Mouse (Mus musculus) adrenal gland, postnatal 10 days (tissue): ENCODE measurements around the gene Adgre1. TPM values are rescaled to one million over a fixed set of nuclear protein-coding genes. Genes with fewer than 3 reads are reported as not detected.
"Not testable (repeated sequence)": the region's sequence is repeated elsewhere in the genome, so short reads cannot be mapped to it uniquely, and the experiment has no call there.

ENCODE experiments used
- DNase-seq: peaks from one replicate; pipeline ENCODE4 v3.0.0; 2021; ENCODE audit warnings: mixed read lengths
- long read RNA-seq, 2 experiments: library from polyadenylated mRNA; stranded (forward); transcript quantifications; one replicate each; pipeline ENCODE4 v2.0.0; 2021
- total RNA-seq, 2 experiments: library from RNA; stranded (reverse); gene quantifications; 2 replicates each; pipeline ENCODE4 v1.2.3; 2021

Gene Adgre1
- total RNA-seq, result 1 to 10 TPM; 5.7 to 6.7 TPM
- long read RNA-seq, experiment 1, transcript Adgre1-202 (22 exons, 3,238 nt), result major isoform, 5 of 9 reads
- long read RNA-seq, experiment 1, partial matches to known transcripts, result 3 of 9 reads
- long read RNA-seq, experiment 1, other reads (novel, unspliced or antisense), result 1 of 9 reads
- long read RNA-seq, experiment 2, partial matches to known transcripts, result 1 of 2 reads
- long read RNA-seq, experiment 2, other reads (novel, unspliced or antisense), result 0 of 2 reads

DNA sequence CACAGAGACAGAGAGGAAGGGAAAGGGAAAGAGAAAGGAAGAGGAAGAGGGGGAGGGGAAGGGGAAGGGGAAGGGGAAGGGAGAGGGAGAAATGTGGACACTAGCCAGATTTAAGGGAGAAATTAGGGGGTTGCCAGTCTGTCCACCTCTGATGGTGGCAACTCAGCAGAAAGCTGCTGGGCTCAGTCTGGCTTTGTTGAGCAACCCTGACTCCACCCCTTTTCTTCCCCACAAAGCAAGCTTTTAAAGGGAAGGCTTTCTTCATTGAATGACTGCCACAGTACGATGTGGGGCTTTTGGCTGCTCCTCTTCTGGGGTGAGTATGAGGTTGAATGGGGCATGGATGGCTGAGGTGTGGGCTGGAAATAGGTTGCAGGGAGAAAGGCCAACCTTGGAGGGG, at the start of gene Adgre1:
Gene Adgre1 (plus strand): TSS at position 251 of the 400 bp plus-strand sequence.
- peak; percentile 5 for DNase-seq

DNA sequence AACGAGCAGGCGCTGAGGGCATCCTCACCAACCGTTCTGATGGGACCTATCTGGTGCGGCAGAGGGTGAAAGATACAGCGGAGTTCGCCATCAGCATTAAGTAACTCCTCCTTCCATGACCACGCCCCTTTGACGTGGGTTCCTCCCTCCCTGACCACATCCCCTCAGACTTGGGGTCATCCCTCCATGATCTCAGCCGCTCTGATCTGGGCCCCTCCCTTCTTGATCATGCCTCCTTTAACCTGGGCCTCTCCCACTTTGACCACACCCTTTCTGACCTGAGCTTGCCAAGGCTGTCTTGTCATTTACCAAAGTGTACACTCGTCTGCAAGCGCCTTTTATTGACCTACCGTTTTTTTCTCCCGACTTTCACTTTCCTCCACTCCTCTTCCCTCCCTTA, 46.7 kb upstream of the Adgre1 start:
- no peak for DNase-seq

DNA sequence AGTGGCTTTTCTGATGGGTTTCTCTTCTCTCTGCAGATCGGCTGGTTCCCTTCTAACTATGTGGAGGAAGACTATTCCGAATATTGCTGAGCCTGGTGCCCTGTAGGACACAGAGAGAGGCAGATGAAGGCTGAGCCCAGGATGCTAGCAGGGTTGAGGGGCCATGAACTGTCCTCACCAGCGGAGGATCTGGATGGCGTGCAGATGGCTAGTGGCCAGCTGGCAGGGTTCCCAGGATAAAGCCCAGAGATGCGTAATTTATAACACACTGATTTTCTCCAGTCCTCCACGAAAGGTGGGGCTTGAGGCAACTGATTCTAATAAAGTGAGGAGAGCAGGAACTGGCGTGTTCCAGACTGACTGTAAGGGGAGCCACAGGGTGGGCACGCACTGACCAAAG, 30.9 kb upstream of the Adgre1 start:
- peak; percentile 91 for DNase-seq

DNA sequence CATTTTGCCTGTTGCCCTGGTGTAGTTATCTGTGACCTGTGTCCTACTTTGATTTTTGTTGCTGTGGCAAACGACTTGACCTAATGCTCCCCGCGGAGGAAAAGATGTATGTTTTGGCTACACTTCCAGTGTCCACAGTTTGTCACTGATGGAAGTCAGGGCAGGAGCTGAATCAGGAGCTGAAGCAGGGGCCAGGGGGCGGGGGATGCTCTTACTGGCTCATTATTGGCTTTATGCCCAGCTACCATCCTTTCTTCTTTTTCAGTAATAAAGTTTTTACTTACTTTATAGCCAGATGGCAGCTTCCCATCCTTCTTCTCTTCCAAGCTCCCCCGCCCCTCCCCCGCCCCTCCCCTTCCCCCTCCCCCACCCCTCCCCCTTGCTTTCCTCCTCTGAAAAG, 29.5 kb upstream of the Adgre1 start:
- DNase-seq, result no peak

DNA sequence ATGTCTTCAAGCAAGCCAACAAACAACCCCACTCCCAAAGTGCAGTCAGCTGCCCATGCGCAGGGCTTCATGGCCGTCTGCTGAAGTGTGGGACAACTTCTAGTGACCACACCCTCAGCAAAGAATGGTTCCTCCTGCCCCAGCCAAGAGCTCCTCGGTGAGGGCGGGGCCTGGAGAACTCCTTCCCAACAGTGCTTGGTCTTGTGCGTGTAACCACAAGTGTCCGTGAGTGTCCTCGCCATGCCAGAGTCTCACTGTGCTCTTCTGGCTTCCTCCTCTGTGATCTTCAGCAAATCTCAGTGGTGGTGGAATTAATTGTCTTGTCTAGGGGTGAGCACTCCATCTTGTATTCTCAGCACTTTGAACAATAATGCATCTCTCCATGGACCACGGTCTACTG, 27.5 kb upstream of the Adgre1 start:
- DNase-seq, result no peak

DNA sequence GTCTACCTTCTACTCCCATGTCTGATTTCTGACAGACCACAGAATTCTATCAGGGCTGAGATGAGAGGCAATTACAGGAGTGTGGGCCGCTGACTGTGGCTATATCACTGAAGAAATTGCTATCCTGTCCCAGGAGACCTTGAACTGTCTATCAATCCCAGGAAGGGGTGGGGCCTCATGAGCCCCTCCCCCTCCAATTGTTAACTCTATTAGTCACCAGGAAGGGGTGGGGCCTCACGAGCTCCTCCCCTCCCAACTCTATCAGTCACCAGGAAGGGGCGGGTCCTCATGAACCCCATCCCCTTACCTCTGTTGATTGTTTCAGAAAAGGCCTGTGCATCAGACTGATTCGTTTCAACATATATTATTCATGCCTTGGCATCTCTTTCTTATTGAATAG, 26.2 kb upstream of the Adgre1 start:
- DNase-seq, result no peak

DNA sequence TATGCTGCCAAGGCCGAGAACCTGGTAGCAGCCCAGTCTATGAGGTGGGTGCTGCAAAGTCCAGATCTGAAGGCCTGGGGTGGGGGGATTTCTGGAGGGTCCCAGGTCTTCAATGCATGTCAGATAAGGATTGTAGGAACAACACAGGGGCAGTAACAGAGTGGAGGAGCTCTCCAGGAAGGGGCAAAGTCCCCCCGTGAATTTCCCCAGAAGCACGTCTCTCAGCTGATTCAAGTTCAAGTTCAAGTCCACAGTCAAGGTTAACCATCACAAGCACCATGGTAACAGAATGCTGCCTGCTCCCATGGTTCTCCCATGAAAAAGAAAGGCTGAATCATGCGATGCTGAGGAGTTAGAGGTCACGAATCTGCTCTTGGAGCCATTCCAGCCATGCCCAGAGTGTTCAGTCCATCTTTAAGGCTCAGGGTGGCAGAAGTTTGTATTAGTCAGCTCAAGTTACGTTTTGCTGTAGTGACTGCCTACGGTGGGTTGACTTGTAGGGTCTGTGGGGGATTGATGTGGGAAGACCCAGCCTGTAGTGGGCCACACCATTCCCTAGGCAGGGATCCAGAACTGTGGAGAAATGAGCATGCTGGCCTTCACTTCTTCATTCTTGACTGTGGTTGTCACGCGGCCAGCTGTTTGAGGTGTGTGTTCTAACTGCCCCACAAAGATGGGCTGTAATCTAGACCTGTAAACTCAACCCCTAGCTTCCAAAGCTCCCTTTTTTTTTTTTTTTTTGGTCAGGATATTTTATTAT, 24.3 kb upstream of the Adgre1 start:
- DNase-seq, result peak; percentile 60

DNA sequence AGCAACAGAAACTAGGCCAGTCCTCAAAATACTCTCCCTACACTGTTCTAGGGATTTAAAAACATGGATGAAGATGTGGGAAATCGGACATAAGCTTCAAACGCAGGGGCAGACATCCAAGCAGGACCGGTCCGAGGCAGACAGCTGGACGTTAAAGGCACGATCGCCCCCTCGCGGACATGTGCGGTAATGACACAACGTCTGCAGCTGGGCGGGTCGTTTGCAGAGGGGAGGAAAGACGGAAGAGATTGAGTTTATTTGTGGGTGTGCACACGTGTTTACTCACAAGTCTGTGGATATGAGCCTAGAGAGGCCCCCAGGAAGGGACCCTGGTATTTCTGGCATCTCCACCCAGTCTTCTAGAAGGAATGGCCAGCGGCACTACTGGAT, 23.7 kb upstream of the Adgre1 start:
- DNase-seq, result peak; percentile 92

DNA sequence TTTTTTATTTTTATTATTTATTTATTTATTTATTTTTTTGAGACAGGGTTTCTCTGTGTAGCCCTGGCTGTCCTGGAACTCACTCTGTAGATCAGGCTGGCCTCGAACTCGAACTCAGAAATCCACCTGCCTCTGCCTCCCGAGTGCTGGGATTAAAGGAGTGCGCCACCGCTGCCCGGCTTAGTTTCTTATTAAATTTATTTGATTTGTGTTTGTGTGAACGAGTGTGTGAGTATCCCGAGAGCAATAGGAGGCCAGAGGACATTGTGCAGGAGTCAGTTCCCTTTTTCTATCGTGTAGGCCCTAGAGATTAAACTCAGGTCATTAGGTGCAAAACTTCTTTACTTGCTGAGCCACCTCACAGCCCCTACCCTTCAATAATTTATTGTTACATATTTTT, 23.3 kb upstream of the Adgre1 start:
- not testable (repeated sequence) for DNase-seq

DNA sequence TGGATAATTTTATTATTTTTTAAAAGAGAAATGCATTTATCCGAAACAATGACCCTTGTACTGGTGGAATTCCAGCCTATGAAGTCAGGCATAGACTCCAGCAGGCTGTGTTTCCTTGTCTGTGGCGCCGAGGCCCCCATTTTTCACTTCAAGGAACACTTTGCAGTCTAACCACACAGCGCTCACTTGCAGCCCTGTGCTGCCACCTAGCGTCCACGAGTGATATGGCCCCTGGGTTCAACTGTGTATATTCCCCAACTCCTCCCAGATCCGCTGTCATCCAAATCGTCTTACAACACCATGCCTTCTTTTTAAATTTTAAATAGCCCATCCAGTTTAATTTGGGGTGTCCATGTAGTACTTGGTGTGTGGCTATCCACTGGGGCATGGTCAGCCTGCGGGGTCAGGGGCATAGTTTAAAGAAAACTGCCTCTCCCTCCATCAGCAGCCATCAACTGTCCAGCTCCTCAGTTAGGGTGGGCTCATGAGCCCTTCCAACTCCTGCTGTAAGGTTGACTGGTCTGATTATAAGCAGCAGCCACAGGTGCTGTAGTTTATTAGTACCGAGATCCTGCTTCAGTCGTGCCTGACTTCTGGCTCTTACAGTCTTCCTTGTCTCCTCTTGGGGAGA, 22.7 kb upstream of the Adgre1 start:
- peak; percentile 93 for DNase-seq

DNA sequence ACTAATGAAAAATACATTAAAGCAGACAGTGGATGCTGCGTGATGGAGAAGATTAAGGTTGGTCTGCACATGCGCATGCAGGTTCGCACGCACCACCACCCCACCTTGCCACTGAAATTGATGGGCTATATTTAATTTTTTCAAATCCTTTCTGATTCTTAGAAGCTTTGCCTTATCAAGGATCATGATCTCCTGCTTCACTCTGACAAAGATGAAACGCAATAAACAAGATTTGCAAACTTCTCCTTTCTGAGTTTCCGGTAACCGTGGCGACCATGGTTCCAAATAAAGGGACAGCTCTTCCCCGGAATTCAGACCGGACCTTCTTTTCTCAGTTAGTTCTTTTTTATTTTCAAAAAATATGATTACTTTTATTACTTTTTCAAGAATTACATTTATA, 20.5 kb upstream of the Adgre1 start:
- DNase-seq, result no peak

DNA sequence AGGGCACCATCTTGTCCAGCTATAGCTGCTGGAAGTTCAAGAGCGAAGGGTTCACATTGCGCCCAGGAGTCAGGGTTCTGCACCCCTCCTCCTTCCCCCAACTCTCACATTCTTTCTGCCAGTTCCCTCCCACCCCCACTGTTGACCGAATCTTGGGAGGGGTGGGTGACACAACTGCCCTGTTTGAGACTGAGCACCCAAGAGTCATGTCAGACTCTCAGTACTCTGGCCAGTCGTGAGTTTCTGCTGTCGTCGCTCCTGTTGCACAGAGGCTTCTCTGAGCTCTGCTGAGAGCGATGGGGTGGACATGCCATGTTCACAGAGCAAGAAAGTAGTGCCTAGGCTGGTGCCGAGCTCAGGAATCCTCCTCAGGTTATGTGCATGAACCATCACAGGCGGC, 19.2 kb upstream of the Adgre1 start:
- no peak for DNase-seq

DNA sequence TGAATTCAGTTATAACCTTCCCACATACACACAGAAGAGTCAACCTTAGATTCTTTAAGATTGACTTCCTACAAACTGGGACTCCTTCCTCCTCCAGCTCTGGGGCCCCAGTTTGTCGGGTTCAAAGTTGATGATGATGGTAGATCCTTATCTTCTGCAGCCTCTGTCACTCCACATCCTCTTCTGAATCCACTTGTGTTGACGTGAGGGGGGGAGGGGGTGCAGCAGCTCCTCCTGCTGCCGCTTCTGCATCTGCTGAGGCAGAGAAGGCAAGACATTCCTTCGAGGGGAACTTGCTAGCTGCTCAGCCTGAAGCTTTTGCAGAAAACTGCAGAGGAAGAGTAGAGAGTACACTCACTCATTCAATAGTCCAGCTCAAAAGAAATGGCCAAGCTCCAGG, 16.9 kb upstream of the Adgre1 start:
- DNase-seq, result no peak

DNA sequence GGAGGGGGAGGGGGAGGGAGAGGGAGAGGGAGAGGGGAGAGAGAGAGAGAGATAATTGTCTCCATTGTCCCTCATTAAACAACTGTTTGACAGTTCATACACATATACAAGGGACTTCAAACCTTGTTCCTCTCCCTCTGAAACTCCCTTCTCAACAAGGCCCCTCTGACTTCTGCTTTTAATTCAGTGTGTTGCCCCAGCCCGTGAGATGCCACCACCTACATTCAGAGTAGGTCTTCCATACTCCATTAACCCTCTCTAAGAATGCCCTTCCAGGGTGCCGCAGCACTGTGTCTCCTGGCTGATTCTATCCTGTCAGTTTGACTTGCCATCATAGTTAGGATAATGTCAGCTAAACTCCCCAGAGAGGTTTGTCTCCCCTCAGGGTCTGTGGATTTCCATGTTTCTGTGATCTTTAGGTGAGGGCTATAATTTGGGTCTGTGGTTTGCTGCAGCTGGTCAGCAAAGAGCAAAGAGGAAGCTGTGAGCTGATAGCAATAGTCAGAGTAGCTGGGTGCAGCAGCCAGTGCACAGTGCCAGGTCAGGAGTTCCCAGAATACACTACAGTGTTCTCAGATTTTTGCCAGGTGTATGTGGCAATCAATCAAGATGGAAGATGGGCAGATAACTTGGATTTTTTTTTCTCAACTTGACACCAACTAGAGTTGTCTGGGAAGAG, 14.3 kb upstream of the Adgre1 start:
- no peak for DNase-seq

DNA sequence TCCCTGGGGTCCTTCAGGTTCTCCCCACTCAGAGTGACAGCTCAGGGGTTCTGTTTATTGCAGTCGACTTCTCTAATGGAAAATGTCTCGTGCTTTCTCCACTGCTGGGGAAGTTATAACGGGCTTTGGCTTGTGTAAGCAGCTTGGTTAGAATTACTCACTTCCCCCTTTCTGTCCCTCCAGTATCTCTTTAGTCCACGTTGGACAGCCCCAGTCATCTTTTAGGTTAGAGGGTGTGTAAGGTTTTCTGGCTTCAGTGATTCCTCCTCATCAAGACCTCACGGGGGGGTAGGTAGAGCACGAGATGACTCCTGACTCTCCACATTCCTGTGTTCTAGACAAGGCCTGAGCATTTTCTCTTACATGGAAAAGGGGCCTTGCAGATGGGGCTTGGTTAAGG, 11.5 kb upstream of the Adgre1 start:
- DNase-seq, result no peak

DNA sequence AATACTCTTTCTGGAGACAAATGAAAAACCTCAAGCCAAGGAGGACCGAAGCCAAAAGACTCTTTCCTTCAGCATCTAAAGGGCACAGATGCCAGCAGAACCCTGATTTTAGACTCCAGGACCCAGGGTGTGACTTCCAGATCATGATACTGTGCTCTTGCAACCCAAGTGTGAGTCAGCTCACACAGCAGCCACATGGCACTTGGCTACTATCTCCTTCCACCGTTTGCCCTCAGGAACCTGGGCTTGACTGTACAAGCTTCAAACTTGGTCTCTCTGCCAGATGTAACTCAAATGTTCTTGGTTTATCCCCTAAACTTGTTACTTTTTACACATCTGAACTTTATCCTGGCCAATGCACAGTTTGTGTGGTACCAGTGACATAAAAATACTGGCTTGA, 10.7 kb upstream of the Adgre1 start:
- no peak for DNase-seq

DNA sequence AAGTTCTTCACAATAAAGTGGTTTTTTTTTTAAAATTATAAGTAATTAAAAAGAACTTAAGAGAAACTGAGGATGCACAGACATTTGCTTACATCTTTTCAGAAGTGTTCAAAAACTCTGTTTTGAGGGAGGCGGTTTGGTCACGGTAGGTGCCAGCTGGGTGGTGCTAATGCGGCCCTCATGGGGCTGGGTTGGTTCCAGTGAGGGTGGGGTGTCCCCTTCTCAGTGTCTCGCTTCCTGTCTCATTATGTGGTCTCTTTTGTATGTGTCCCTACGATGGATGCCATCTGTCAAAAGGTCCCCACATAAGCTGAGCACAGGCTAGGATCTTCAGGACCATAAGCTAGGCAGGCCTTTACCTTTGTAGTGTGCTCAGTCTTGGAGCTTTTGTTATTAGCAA, 9.4 kb upstream of the Adgre1 start:
- no peak for DNase-seq

DNA sequence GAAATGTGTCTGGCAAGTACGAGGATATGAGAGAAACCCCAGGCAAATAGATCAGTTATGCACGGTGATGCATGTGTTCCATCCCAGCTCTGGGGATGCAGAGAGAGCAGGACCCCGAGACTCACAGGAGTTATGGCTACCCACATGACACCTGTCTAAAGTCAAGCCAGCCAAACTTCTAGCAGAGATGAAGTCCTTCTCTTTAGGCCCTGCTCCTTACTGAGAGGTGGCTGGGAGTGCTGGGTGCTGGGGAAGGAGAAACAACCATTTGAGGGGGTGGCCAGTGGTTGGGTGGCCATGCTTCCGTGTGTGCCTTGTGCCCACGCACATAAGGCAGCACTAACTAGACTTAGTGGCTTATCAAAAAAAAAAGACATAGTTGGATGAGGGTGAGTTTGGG, 8.3 kb upstream of the Adgre1 start:
- no peak for DNase-seq

DNA sequence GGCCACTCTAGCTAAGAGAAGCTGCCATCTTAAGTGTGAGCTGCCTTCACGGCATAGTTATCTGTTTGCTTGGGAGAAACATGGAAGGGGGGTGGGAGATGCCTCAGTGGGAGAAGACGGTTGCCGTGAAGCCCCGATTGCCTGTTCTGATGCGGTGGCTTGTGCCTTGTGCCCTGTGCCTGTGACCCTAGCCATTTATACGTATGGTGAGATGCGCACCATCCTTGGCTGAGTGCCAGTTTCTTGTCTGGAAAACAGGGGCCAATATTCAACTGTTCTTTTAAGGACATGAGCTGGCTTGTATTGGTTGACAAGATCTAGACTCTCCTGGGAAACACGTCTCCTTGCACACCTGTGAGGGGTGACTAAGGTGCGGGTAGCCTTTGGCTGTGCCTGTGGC, 7.4 kb upstream of the Adgre1 start:
- DNase-seq, result no peak

DNA sequence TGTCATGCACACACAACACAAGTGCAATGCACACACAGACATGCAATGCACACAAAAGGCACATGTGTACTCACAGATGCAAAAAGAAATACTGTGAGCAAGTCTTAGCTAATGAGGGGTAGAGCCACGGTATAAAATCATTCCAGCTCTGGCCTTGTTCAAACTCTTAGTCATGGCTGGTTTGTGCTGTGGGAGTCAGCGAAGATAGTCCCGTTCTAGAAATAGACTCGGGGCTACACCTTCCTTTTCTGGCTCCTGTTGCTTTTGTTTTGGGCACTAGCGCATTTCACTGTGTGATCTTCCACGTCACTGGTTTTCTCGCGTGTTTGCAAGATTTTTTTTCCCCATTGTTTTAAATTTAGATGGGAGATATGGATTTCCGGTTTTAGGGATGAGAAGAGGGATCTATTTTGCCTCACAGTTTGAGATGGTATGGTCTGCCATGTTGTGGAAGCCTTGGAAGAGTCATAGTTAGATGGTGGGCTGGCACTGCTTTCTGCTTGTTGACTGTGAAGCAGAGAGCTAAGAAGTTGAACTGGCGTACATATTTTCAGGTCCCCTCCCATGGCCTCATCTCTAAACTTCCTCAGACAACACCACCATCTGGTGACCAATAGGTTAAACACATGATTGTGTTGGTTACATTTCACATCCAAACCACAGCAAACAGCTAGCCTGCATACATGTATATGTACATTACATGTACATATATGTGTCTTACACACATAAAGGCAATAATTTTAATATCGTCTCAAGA, 1.2 kb downstream of the Adgre1 start:
- no peak for DNase-seq
